Mouse (Mus musculus): ENCODE results near the gene Ccdc189.

DNA sequence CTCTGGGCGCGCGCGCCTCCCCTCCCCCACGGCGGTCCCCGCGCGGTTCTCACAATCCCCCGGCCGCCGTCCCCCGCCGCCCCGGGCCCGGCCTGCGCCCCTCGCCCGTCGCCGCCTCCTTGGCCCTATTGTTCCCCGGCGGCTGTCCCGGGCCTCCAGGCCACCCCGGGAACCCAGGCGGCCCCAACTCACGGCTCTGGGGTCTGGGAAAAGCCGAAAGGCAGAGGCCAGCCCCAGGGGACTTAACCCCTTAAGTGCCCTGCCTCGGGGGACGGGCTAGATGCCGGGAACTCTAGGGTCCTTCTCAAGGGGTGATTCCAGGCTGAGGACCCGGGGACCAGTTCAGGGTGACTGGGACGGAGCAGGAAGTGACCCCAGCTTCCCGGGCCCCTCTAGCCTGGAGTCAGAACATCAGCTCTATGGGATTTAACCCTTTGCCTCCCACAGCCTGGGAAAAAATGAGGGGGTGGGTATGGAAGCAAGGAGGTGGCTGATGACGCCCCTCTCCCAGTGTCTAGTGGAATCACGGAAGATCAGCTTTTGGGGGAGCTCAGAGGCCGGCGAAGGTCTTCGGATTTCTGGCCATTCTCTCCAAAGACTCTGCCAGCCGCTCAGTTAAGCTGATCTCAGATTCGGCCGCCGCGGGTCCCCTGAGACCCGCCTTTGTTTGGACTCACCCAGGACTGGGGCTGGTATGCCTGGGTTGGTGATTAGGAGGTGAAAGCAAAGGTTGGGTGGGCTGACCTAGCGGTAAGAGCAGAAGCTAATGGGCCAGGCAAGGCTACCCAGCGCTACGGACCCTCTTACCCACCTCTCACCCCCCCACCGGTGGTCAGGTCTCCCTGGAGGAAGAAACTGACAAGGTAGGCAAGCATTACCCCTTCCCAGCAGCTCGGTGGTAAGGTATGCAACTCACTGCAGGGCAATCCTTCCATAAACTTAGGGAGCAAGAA, 26.8 kb upstream of the Ccdc189 start, which contains the start of gene Zfp629:
- TF ChIP-seq CTCF (IDR thresholded peaks at IDR 0.05; ENCODE audit: low read depth): no peak
- no peak for TF ChIP-seq EP300 (IDR thresholded peaks at IDR 0.05; ENCODE audit: low read depth)
